Mouse (Mus musculus) brain, embryonic 14.5 days (tissue): ENCODE results near the gene Pomt2.

Source experiments
- CTCF ChIP-seq: fragments of 200-500 bp; IDR thresholded peaks from 2 replicates; pipeline ENCODE4 v1.5.1; 2012; ENCODE audit warnings: inconsistent platforms, mild to moderate bottlenecking, moderate library complexity, borderline replicate concordance; ENCODE audit not compliant: insufficient read depth, insufficient read length; ENCODE audit errors: extremely low read depth
- POLR2A ChIP-seq: fragments of 200-500 bp; IDR thresholded peaks from 2 replicates; pipeline ENCODE4 v1.6.1; 2012; ENCODE audit warnings: mild to moderate bottlenecking, inconsistent platforms, borderline replicate concordance; ENCODE audit not compliant: poor library complexity, insufficient read depth, insufficient read length, severe bottlenecking; ENCODE audit errors: extremely low read depth

GRCm38 (mm10) chr12:87089255-87089654, 58.5 kb downstream of the Pomt2 start:
- no peak for TF ChIP-seq CTCF
- TF ChIP-seq POLR2A = no peak
